Mouse (Mus musculus): ENCODE results near the gene Spsb4.

The Spsb4 gene

GRCm38 (mm10) chr9:96980037-96980997, 38.3 kb downstream of the Spsb4 start:
- DNase-seq (ENCODE audit: low read depth in 2 of 2, low spot score in 2 of 2), result no peak

GRCm38 (mm10) chr9:96979417-96980030, 39.1 kb downstream of the Spsb4 start:
- DNase-seq (ENCODE audit: low read depth in 2 of 2, low spot score in 2 of 2), result no peak

- DNase-seq (ENCODE audit: low read depth in 2 of 2, low spot score in 2 of 2), result no peak
These were observed 40.4 kb downstream of the Spsb4 start for GRCm38 (mm10) chr9:96978147-96978782.

- DNase-seq (ENCODE audit: low read depth in 2 of 2, low spot score in 2 of 2), result no peak
These were observed 41.1 kb downstream of the Spsb4 start for GRCm38 (mm10) chr9:96977287-96978145.

- DNase-seq (ENCODE audit: low read depth in 2 of 2, low spot score in 2 of 2), result no peak
These were observed 45.6 kb downstream of the Spsb4 start for GRCm38 (mm10) chr9:96973091-96973490.

GRCm38 (mm10) chr9:96971625-96972404, 46.8 kb downstream of the Spsb4 start:
- no peak for DNase-seq (ENCODE audit: low read depth in 2 of 2, low spot score in 2 of 2)

- DNase-seq (ENCODE audit: low read depth in 2 of 2, low spot score in 2 of 2), result no peak
These were observed 51.1 kb downstream of the Spsb4 start for GRCm38 (mm10) chr9:96967516-96967915.

- DNase-seq (ENCODE audit: low read depth in 2 of 2, low spot score in 2 of 2), result no peak
These were observed 52.2 kb downstream of the Spsb4 start for GRCm38 (mm10) chr9:96966465-96966864.

GRCm38 (mm10) chr9:96963443-96964215, 55.0 kb downstream of the Spsb4 start:
- no peak for DNase-seq (ENCODE audit: low read depth in 2 of 2, low spot score in 2 of 2)

- no peak for DNase-seq (ENCODE audit: low read depth in 2 of 2, low spot score in 2 of 2)
These were observed 55.9 kb downstream of the Spsb4 start for GRCm38 (mm10) chr9:96962714-96963113.

GRCm38 (mm10) chr9:96961986-96962701, 56.5 kb downstream of the Spsb4 start:
- DNase-seq (ENCODE audit: low read depth in 2 of 2, low spot score in 2 of 2), result no peak

GRCm38 (mm10) chr9:96961006-96961405, 57.6 kb downstream of the Spsb4 start:
- peak in 1 of 2 experiments; percentile 37 for DNase-seq (ENCODE audit: low read depth in 2 of 2, low spot score in 2 of 2)

- DNase-seq (ENCODE audit: low read depth in 2 of 2, low spot score in 2 of 2), result peak; percentile 24 to 54
These were observed 58.4 kb downstream of the Spsb4 start for GRCm38 (mm10) chr9:96960241-96960640.

GRCm38 (mm10) chr9:96959469-96959868, 59.2 kb downstream of the Spsb4 start:
- DNase-seq (ENCODE audit: low read depth in 2 of 2, low spot score in 2 of 2), result no peak

GRCm38 (mm10) chr9:96958009-96958615, 60.5 kb downstream of the Spsb4 start:
- DNase-seq (ENCODE audit: low read depth in 2 of 2, low spot score in 2 of 2), result no peak

- DNase-seq (ENCODE audit: low read depth in 2 of 2, low spot score in 2 of 2), result peak; percentile 21 to 28
These were observed 61.3 kb downstream of the Spsb4 start for GRCm38 (mm10) chr9:96957298-96957865.

GRCm38 (mm10) chr9:96956646-96957297, 61.9 kb downstream of the Spsb4 start:
- no peak for DNase-seq (ENCODE audit: low read depth in 2 of 2, low spot score in 2 of 2)

Data from CD8-positive naive resting alpha-beta T cell, adult 2 months (primary cell).